Mouse (Mus musculus) thymus, postnatal 14 days (tissue): ENCODE data around the gene Plekhb1.

Experiments
- DNase-seq: peaks from one replicate; pipeline ENCODE4 v3.0.0; 2021

Gene Plekhb1

GRCm38 (mm10) chr7:100654441-100654840 is 7.8 kb downstream of the Plekhb1 start:
- no peak for DNase-seq

- DNase-seq: no peak
Measured at GRCm38 (mm10) chr7:100653480-100654266, 8.5 kb downstream of the Plekhb1 start.

GRCm38 (mm10) chr7:100651011-100651410 is 11.2 kb downstream of the Plekhb1 start:
- no peak for DNase-seq

GRCm38 (mm10) chr7:100650421-100650820 is 11.8 kb downstream of the Plekhb1 start:
- DNase-seq: no peak

- DNase-seq: no peak
Measured at GRCm38 (mm10) chr7:100649826-100650225, 12.4 kb downstream of the Plekhb1 start.

GRCm38 (mm10) chr7:100649095-100649494 is 13.1 kb downstream of the Plekhb1 start:
- no peak for DNase-seq

- DNase-seq: peak; percentile 41
Measured at GRCm38 (mm10) chr7:100645147-100645546, 17.1 kb downstream of the Plekhb1 start.

GRCm38 (mm10) chr7:100642413-100642812 is 19.8 kb downstream of the Plekhb1 start:
- no peak for DNase-seq

GRCm38 (mm10) chr7:100637657-100638056 is 24.6 kb downstream of the Plekhb1 start:
- DNase-seq: peak; percentile 42

- no peak for DNase-seq
Measured at GRCm38 (mm10) chr7:100624538-100624937, 37.7 kb downstream of the Plekhb1 start.

GRCm38 (mm10) chr7:100622277-100622676 is 39.9 kb downstream of the Plekhb1 start:
- peak; percentile 10 for DNase-seq

- no peak for DNase-seq
Measured at GRCm38 (mm10) chr7:100616121-100616857, 45.9 kb downstream of the Plekhb1 start.

- no peak for DNase-seq
Measured at GRCm38 (mm10) chr7:100608910-100609309, 53.3 kb downstream of the Plekhb1 start.

GRCm38 (mm10) chr7:100608130-100608741 is 54.0 kb downstream of the Plekhb1 start, which contains the start of gene Mrpl48:
Mrpl48 (minus strand) TSS chr7:100608301.
- no peak for DNase-seq

GRCm38 (mm10) chr7:100607214-100608129 is 54.7 kb downstream of the Plekhb1 start, which contains the start of gene Rab6a:
Rab6a (plus strand) TSS chr7:100607410.
- DNase-seq: peak; percentile 94

- DNase-seq: no peak
Measured at GRCm38 (mm10) chr7:100600211-100600610, 62.0 kb downstream of the Plekhb1 start.

- DNase-seq: no peak
Measured at GRCm38 (mm10) chr7:100593349-100593748, 68.9 kb downstream of the Plekhb1 start.
